Mouse (Mus musculus): ENCODE results near the gene Gm3099. TPM values are rescaled to one million over a fixed set of nuclear protein-coding genes. Genes with fewer than 3 reads are reported as not detected.
"Not testable (repeated sequence)": the region's sequence is repeated elsewhere in the genome, so short reads cannot be mapped to it uniquely, and the experiment has no call there.

Gm3099 gene
- not detected in 2 replicates for polyA plus RNA-seq (2015; fragmentation: Nextera tagmentation; extraction: Ambion mirVana)

- WGBS: 79% methylated on average over 1 of the region's 3 CpGs
- not testable (repeated sequence) for ATAC-seq (ENCODE audit: insufficient number of reproducible peaks, low FRiP score, low TSS enrichment, low read depth); H3K4me2 ChIP-seq; H3K27me3 ChIP-seq; H3K9me3 ChIP-seq; H3K9ac ChIP-seq; H3K4me3 ChIP-seq; H3K27ac ChIP-seq; H3K36me3 ChIP-seq; H3K4me1 ChIP-seq
Observed at GRCm38 (mm10) chr14:3998094-3998493, at the start of gene Gm3099. Gene Gm3099, plus strand, starts transcription at chr14:3998394.

GRCm38 (mm10) chr14:3963247-3963646 lies 34.9 kb upstream of the Gm3099 start, which contains the start of gene Gm3095:
Gene Gm3095, plus strand, starts transcription at chr14:3963547.
- H3K27me3 ChIP-seq; ATAC-seq (ENCODE audit: insufficient number of reproducible peaks, low FRiP score, low TSS enrichment, low read depth); H3K27ac ChIP-seq; H3K4me1 ChIP-seq; H3K4me3 ChIP-seq; H3K9ac ChIP-seq; H3K36me3 ChIP-seq; H3K4me2 ChIP-seq; H3K9me3 ChIP-seq: not testable (repeated sequence)
- no CpG with 5 or more reads among the region's 2 CpGs for WGBS

DNA sequence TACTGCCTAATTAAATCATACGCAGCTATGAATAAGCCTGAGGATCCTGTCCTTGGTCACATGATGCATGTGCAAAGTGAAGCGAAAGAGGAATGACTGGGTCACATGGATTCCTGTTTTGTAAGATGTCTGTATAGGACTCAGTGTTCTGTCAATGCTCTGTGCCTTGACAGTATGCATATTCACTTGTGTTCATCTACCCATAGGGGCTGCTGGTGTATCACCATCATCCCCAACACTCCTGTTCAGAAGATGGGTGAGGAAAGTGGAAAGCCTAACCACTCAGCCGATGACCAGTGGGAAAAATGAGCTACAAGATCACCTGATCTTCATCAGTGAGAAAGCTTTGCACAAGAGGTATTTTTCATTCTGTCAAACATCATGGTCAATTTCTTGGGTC lies 25.4 kb downstream of the Gm3099 start, which contains the start of gene Gm5796:
Gene Gm5796 (plus strand): TSS at position 301 of the 400 bp plus-strand sequence.
- not testable (repeated sequence) for H3K4me1 ChIP-seq; H3K27me3 ChIP-seq; ATAC-seq (ENCODE audit: insufficient number of reproducible peaks, low FRiP score, low TSS enrichment, low read depth); H3K4me2 ChIP-seq; H3K9ac ChIP-seq; H3K4me3 ChIP-seq; H3K9me3 ChIP-seq; H3K27ac ChIP-seq; H3K36me3 ChIP-seq
- WGBS: no CpG with 5 or more reads among the region's 3 CpGs

Other genes with a start within 250 kb of the Gm3099 start
- 0.20 TPM in 1 of 2 replicates, not detected in the other for gene Gm3002, start 188.3 kb upstream of the Gm3099 start, polyA plus RNA-seq (2015; fragmentation: Nextera tagmentation; extraction: Ambion mirVana)
- gene Gm3033, start 152.1 kb upstream of the Gm3099 start, polyA plus RNA-seq (2015; fragmentation: Nextera tagmentation; extraction: Ambion mirVana): not detected in 2 replicates
- gene Gm2916, start 114.2 kb upstream of the Gm3099 start, polyA plus RNA-seq (2015; fragmentation: Nextera tagmentation; extraction: Ambion mirVana): not detected in 2 replicates
- gene Gm3029, start 66.6 kb upstream of the Gm3099 start, polyA plus RNA-seq (2015; fragmentation: Nextera tagmentation; extraction: Ambion mirVana): not detected in 2 replicates
- not detected in 2 replicates for gene Gm3095, start 34.8 kb upstream of the Gm3099 start, polyA plus RNA-seq (2015; fragmentation: Nextera tagmentation; extraction: Ambion mirVana)
- gene Gm5796, start 25.5 kb downstream of the Gm3099 start, polyA plus RNA-seq (2015; fragmentation: Nextera tagmentation; extraction: Ambion mirVana): 0.42 and 0.71 TPM in 2 replicates
- gene Gm3115, start 85.7 kb downstream of the Gm3099 start, polyA plus RNA-seq (2015; fragmentation: Nextera tagmentation; extraction: Ambion mirVana): not detected in 2 replicates
- gene Gm8108, start 112.1 kb downstream of the Gm3099 start, polyA plus RNA-seq (2015; fragmentation: Nextera tagmentation; extraction: Ambion mirVana): 0.52 and 0.72 TPM in 2 replicates
- gene Gm3127, start 166.6 kb downstream of the Gm3099 start, polyA plus RNA-seq (2015; fragmentation: Nextera tagmentation; extraction: Ambion mirVana): not detected in 2 replicates
- gene Gm2974, start 184.2 kb downstream of the Gm3099 start, polyA plus RNA-seq (2015; fragmentation: Nextera tagmentation; extraction: Ambion mirVana): 0.21 and 0.36 TPM in 2 replicates